Mouse (Mus musculus): Measurements from ENCODE around the gene Psma3. TPM values are rescaled to one million over a fixed set of nuclear protein-coding genes. Genes with fewer than 3 reads are reported as not detected.

Psma3 gene
- polyA plus RNA-seq, 1 experiment from 2014 or later = 495 TPM

- no peaks in the 10 kb centered on the region for H3K36me3 ChIP-seq
- DNase-seq (peak; percentile 78), ATAC-seq (ENCODE audit: low read depth) (peak; percentile 49)
- WGBS (ENCODE audit: insufficient replicate concordance) = under 1% methylated on average over 15 of the region's 15 CpGs
- peak overlapping the region; percentile 94 for H3K27ac ChIP-seq
- H3K27me3 ChIP-seq = no peaks in the 10 kb centered on the region
- H3K4me2 ChIP-seq = peak overlapping the region; percentile 69
- peak overlapping the region; percentile 78 for H3K9ac ChIP-seq
- peaks cover 12% of the 10 kb centered on the region for H3K4me1 ChIP-seq (replicated peaks)
- H3K9me3 ChIP-seq (replicated peaks) = no peaks in the 10 kb centered on the region
- H3K4me3 ChIP-seq (replicated peaks) = peak overlapping the region; percentile 71
These were observed 5.6 kb upstream of the Psma3 start for GRCm38 (mm10) chr12:70968791-70969307.

DNA sequence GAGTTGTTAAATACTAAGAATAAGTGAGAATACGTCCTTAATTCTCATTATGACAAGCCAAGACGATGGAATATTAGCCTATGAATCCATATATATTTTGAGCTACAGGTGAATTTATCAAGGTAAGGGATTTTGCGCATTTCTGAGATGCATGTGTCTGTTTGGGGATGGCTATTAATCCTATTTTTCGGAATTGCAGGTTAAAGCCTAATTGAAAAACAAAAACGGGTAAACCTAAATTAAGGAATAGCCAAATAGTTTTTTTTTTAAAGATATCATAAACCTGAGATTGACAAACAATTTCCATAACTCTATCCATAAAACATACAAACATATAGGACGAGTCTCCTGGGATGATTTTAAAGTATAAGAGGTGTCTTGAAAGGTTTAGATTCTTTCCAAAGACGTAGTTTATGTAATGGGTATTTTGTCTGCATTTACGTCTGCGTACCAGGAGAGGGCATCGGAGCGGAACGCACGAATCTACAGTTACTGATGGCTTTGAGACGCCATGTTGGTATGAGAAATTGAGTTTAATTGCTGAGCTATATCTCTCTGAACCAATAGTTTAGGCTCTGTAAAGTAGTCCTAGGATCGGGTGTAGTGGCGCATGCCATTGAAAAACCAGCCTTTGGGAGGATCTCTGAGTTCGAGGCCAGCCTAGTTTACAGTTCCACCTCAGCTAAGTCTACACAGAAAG is 4.8 kb upstream of the Psma3 start:
- 3% methylated on average over 17 of the region's 17 CpGs for WGBS (ENCODE audit: insufficient replicate concordance)
- Histone ChIP-seq H3K4me2 (peak overlapping the region; percentile 57), H3K9ac (peak overlapping the region; percentile 65), H3K27ac (peak overlapping the region; percentile 69), H3K4me3 (replicated peaks) (peak overlapping the region; percentile 55), H3K36me3 (no peaks in the 10 kb centered on the region), H3K4me1 (replicated peaks) (peaks cover 16% of the 10 kb centered on the region), H3K27me3 (no peaks in the 10 kb centered on the region), H3K9me3 (replicated peaks) (no peaks in the 10 kb centered on the region)
- ATAC-seq (ENCODE audit: low read depth) = 0 out of 2 replicates have a peak, but pooled peaks have one; percentile 1
- DNase-seq = peak; percentile 63

DNA sequence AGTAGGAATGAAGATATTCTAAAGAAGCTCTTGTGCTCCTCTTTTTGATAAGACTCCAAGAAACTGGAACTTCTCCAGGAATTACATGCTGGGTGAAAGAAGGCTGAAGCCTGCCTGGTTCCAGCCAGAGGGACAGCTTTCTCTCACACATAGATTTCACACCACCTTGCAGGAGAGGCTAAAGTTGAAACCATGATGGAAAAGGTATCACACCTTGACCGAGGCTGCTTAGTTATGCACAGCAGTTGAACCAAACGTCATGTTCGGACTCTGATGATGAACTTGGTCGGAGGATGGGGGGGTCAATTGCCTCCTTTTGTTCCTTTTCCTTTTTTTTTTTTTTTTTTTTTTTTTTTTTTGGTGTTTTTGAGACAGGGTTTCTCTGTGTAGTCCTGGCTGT is 590 bp upstream of the Psma3 start:
- H3K4me1 ChIP-seq (replicated peaks) = peaks cover 29% of the 10 kb centered on the region
- no peaks in the 10 kb centered on the region for H3K27me3 ChIP-seq
- no peaks in the 10 kb centered on the region for H3K9me3 ChIP-seq (replicated peaks)
- H3K9ac ChIP-seq = peak overlapping the region; percentile 67
- H3K27ac ChIP-seq = peak overlapping the region; percentile 97
- H3K36me3 ChIP-seq = peaks cover 11% of the 10 kb centered on the region
- DNase-seq = no peak
- H3K4me2 ChIP-seq = peak overlapping the region; percentile 78
- WGBS (ENCODE audit: insufficient replicate concordance) = 70% methylated on average over 4 of the region's 4 CpGs
- ATAC-seq (ENCODE audit: low read depth) = no peak
- peak overlapping the region; percentile 96 for H3K4me3 ChIP-seq (replicated peaks)

DNA sequence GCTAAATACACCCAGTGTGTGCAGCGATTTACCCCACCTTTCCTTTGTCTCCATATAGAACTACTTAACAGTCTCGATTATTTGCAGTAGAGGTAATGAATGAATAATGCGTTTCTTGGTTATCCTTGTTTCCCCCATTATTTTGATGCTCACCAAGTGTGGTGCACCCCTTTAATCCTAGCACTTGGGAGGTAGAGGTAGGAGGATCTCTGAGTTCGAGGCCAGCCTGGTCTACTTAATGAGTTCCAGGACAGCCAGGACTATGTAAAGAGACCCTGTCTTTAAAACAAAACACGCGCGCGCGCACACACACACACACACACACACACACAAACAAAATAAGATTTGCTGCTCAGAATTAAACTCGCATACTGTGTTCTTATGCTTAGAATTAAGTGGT is 985 bp downstream of the Psma3 start:
- peak overlapping the region; percentile 96 for H3K4me3 ChIP-seq (replicated peaks)
- peaks cover 29% of the 10 kb centered on the region for H3K4me1 ChIP-seq (replicated peaks)
- no peaks in the 10 kb centered on the region for H3K27me3 ChIP-seq
- no peaks in the 10 kb centered on the region for H3K9me3 ChIP-seq (replicated peaks)
- peak overlapping the region; percentile 78 for H3K4me2 ChIP-seq
- H3K9ac ChIP-seq = peak overlapping the region; percentile 96
- H3K36me3 ChIP-seq = peaks cover 22% of the 10 kb centered on the region
- no peak for ATAC-seq (ENCODE audit: low read depth)
- DNase-seq = peak; percentile 5
- 14% methylated on average over 10 of the region's 10 CpGs for WGBS (ENCODE audit: insufficient replicate concordance)
- peak overlapping the region; percentile 97 for H3K27ac ChIP-seq

- Histone ChIP-seq H3K27me3 (no peaks in the 10 kb centered on the region), H3K9me3 (replicated peaks) (no peaks in the 10 kb centered on the region), H3K9ac (peak overlapping the region; percentile 96), H3K4me3 (replicated peaks) (peak overlapping the region; percentile 96), H3K4me2 (peak overlapping the region; percentile 78), H3K36me3 (peaks cover 26% of the 10 kb centered on the region), H3K4me1 (replicated peaks) (peaks cover 29% of the 10 kb centered on the region), H3K27ac (peak overlapping the region; percentile 97; the same call in 1 of the 2 replicates)
- ATAC-seq (ENCODE audit: low read depth) (no peak), DNase-seq (no peak)
- WGBS (ENCODE audit: insufficient replicate concordance) = 41% methylated on average over 3 of the region's 3 CpGs
These were observed 1.5 kb downstream of the Psma3 start for GRCm38 (mm10) chr12:70975891-70976290.

DNA sequence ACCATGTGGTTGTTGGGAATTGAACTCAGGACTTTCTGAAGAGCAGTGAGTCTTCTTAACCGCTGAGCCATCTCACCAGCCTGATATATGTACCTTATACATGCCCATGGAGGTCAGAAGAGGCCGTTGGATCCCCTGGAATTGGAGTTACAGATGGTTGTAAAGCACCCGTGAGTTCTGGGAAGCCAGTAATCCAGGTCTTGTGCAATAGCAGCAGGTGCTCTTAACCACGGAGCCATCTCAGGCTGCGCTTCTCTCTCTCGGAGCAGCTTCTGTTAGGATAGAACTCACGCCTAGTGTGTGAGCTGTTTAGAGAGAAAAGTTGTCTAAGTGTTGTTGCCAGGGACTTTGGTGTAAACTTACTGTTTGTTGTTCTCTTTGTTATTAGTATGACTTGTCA is 3.9 kb downstream of the Psma3 start:
- no peak overlapping the region for H3K4me3 ChIP-seq (replicated peaks)
- ATAC-seq (ENCODE audit: low read depth) = no peak
- H3K27me3 ChIP-seq = no peaks in the 10 kb centered on the region
- peaks cover 29% of the 10 kb centered on the region for H3K4me1 ChIP-seq (replicated peaks)
- H3K9ac ChIP-seq = no peak overlapping the region; the same call in 1 of the 2 replicates
- WGBS (ENCODE audit: insufficient replicate concordance) = 76% methylated on average over 7 of the region's 7 CpGs
- H3K9me3 ChIP-seq (replicated peaks) = no peaks in the 10 kb centered on the region
- no peak for DNase-seq
- no peak overlapping the region for H3K4me2 ChIP-seq
- peaks cover 41% of the 10 kb centered on the region for H3K36me3 ChIP-seq
- H3K27ac ChIP-seq = no peak overlapping the region

- no peak overlapping the region for H3K9ac ChIP-seq
- DNase-seq = no peak
- H3K27me3 ChIP-seq = no peaks in the 10 kb centered on the region
- H3K4me1 ChIP-seq (replicated peaks) = no peaks in the 10 kb centered on the region
- H3K27ac ChIP-seq = no peak overlapping the region
- WGBS (ENCODE audit: insufficient replicate concordance) = 86% methylated on average over 7 of the region's 7 CpGs
- H3K4me2 ChIP-seq = no peak overlapping the region
- ATAC-seq (ENCODE audit: low read depth) = no peak
- peaks cover 83% of the 10 kb centered on the region for H3K36me3 ChIP-seq
- no peaks in the 10 kb centered on the region for H3K9me3 ChIP-seq (replicated peaks)
- no peak overlapping the region for H3K4me3 ChIP-seq (replicated peaks)
These were observed 10.6 kb downstream of the Psma3 start for GRCm38 (mm10) chr12:70984855-70985550.

GRCm38 (mm10) chr12:70997225-70997624 is 22.8 kb downstream of the Psma3 start:
- Histone ChIP-seq H3K4me3 (replicated peaks) (no peak overlapping the region), H3K27me3 (no peaks in the 10 kb centered on the region), H3K9me3 (replicated peaks) (no peaks in the 10 kb centered on the region), H3K4me1 (replicated peaks) (peaks cover 10% of the 10 kb centered on the region), H3K27ac (no peak overlapping the region), H3K4me2 (no peak overlapping the region), H3K9ac (no peak overlapping the region), H3K36me3 (peaks cover 59% of the 10 kb centered on the region)
- DNase-seq (no peak), ATAC-seq (ENCODE audit: low read depth) (no peak)
- 83% methylated on average over 5 of the region's 5 CpGs for WGBS (ENCODE audit: insufficient replicate concordance)

DNA sequence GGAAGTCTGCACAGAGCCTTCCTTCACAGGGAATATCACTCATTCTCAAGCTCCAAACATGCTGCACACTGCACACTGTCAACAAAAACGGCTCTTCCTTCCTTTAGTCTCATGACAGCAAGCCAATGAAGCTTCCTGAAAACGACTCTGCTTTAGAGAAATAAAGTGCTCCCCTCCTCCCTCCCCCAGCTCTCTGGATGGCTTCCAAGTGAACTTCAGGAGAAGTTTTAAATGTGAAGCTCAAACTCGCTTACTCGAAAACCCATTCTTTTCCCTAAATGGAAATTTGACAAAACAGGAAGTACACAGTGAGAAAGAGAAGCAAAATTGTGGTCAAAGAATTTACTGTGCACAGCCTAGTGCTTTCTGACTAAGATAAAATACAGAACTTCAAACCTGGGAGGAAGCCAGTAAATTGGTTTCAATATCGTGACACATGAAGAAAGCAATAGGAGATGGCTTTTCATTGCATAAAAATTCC is 25.0 kb downstream of the Psma3 start:
- Histone ChIP-seq H3K27ac (peak overlapping the region; percentile 70), H3K4me1 (replicated peaks) (peaks cover 10% of the 10 kb centered on the region), H3K4me2 (peak overlapping the region; percentile 18; the same call in 1 of the 2 replicates), H3K27me3 (no peaks in the 10 kb centered on the region), H3K4me3 (replicated peaks) (no peak overlapping the region), H3K9ac (no peak overlapping the region), H3K9me3 (replicated peaks) (no peaks in the 10 kb centered on the region), H3K36me3 (peaks cover 57% of the 10 kb centered on the region)
- DNase-seq (no peak), ATAC-seq (ENCODE audit: low read depth) (peak; percentile 47)
- 20% methylated on average over 5 of the region's 5 CpGs for WGBS (ENCODE audit: insufficient replicate concordance)

DNA sequence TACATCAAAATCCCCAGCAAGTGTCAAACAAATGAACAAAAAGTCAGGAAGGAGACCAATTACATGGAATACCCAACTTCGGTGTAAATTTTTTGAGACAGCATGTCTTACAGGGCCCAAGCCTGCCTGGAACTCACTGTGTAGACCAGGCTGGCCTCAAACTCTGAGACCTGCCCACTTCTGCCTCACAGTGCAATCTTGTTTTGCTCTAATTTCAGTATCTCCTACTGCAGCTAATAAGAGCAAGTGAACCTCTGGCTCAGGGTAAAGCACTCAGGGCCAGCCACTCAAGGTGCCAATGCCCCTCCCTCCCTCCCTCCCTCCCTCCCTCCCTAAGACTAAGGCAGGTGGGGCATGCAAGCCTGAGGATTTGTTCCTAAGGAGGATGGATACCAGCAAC is 25.9 kb downstream of the Psma3 start:
- H3K9me3 ChIP-seq (replicated peaks) = no peaks in the 10 kb centered on the region
- no peak overlapping the region for H3K4me2 ChIP-seq
- WGBS (ENCODE audit: insufficient replicate concordance) = 69% methylated on average over 1 of the region's 1 CpGs
- no peak overlapping the region for H3K9ac ChIP-seq
- ATAC-seq (ENCODE audit: low read depth) (no peak), DNase-seq (no peak)
- peak overlapping the region; percentile 31; the same call in 1 of the 2 replicates for H3K27ac ChIP-seq
- H3K4me3 ChIP-seq (replicated peaks) = no peak overlapping the region
- no peaks in the 10 kb centered on the region for H3K27me3 ChIP-seq
- H3K4me1 ChIP-seq (replicated peaks) = peaks cover 10% of the 10 kb centered on the region
- H3K36me3 ChIP-seq = peaks cover 58% of the 10 kb centered on the region

DNA sequence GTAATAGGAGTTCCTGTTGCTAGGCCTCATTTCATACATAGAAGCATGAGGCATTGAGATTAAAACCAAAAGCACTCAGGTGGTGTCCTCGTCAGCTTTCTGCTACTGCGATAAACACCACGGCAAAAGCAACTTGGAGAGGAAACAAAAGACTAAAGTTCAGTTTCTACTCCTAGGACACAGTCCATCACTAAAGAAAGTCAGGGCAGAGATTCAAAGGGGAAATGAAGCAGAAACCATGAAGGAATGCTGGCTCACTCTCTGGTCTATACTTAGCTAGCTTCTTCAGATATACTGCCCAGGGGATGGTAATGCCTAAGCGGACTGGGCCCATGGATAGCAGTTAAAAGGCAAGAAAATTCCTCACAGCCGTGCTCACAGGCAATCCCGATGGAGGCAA is 27.0 kb downstream of the Psma3 start:
- Histone ChIP-seq H3K9me3 (replicated peaks) (no peaks in the 10 kb centered on the region), H3K27me3 (no peaks in the 10 kb centered on the region), H3K4me1 (replicated peaks) (peaks cover 10% of the 10 kb centered on the region), H3K4me3 (replicated peaks) (no peak overlapping the region), H3K36me3 (peaks cover 58% of the 10 kb centered on the region), H3K4me2 (no peak overlapping the region), H3K27ac (no peak overlapping the region), H3K9ac (no peak overlapping the region)
- WGBS (ENCODE audit: insufficient replicate concordance) = 86% methylated on average over 6 of the region's 6 CpGs
- ATAC-seq (ENCODE audit: low read depth) = no peak
- no peak for DNase-seq

Measured in liver, embryonic 13.5 days (tissue).